Mouse (Mus musculus) hindbrain, embryonic 14.5 days (tissue): Measurements from ENCODE around the gene Usp33. TPM values are rescaled to one million over a fixed set of nuclear protein-coding genes. Genes with fewer than 3 reads are reported as not detected.

Source experiments
- ATAC-seq: fragments of 200-750 bp; cut with Nextera tagmentation; 2 replicates; pipeline ENCODE4 v1.8.0; 2017; ENCODE audit warnings: moderate number of reproducible peaks, mild to moderate bottlenecking, moderate TSS enrichment, moderate library complexity; ENCODE audit not compliant: low FRiP score
- DNase-seq: peaks from one replicate; pipeline ENCODE4 v3.0.0-alpha.2; 2015; ENCODE audit warnings: low spot score
- H3K27ac ChIP-seq: fragments of 300-500 bp; sonication (generic); 2 replicates; pipeline ENCODE4 v1.5.1; 2014; ENCODE audit warnings: mild to moderate bottlenecking, moderate library complexity
- H3K27me3 ChIP-seq: fragments of 300-500 bp; sonication (generic); 2 replicates; pipeline ENCODE4 v1.6.1; 2014; ENCODE audit warnings: mild to moderate bottlenecking, low read length, mixed read lengths; ENCODE audit not compliant: control insufficient read depth, insufficient read depth
- H3K36me3 ChIP-seq: fragments of 300-500 bp; sonication (generic); replicated peaks from 2 replicates; pipeline ENCODE4 v1.6.1; 2014; ENCODE audit not compliant: control insufficient read depth, insufficient read depth
- H3K4me1 ChIP-seq: fragments of 300-500 bp; sonication (generic); replicated peaks from 2 replicates; pipeline ENCODE4 v1.6.1; 2014; ENCODE audit warnings: antibody characterized with exemption, low read length, mixed read lengths; ENCODE audit not compliant: control insufficient read depth, insufficient read depth
- H3K4me2 ChIP-seq: fragments of 300-500 bp; sonication (generic); replicated peaks from 2 replicates; pipeline ENCODE4 v1.6.1; 2014; ENCODE audit warnings: mild to moderate bottlenecking, moderate library complexity
- H3K4me3 ChIP-seq: fragments of 300-500 bp; sonication (generic); replicated peaks from 2 replicates; pipeline ENCODE4 v1.5.1; 2014; ENCODE audit warnings: mild to moderate bottlenecking, low read length
- H3K9ac ChIP-seq: fragments of 300-500 bp; sonication (generic); 2 replicates; pipeline ENCODE4 v1.6.1; 2014
- H3K9me3 ChIP-seq: fragments of 300-500 bp; sonication (generic); 2 replicates; pipeline ENCODE4 v1.6.1; 2016; ENCODE audit warnings: low read length; ENCODE audit not compliant: control insufficient read depth
- WGBS: fragments of 180-500 bp; shearing (Covaris S2); extraction: QIAGEN DNeasy Blood & Tissue Kit; methylation state at CpG from one replicate; pipeline ENCODE4 v1.1.7; 2014; 5-methylcytosine and 5-hydroxymethylcytosine counted together
- polyA plus RNA-seq: library from polyadenylated mRNA; unstranded; fragments of >200 nt; fragmentation: Nextera tagmentation; extraction: Ambion mirVana; gene quantifications from 2 replicates; pipeline ENCODE4 v1.2.1, GENCODE M21; 2014

Usp33 gene
- polyA plus RNA-seq, 1 experiment from 2014 or later = 108 TPM

- H3K4me1 ChIP-seq = peaks cover 7% of the 10 kb centered on the region
- peak within 1 kb of the TSS; percentile 71 for H3K9ac ChIP-seq
- no peaks in the 10 kb centered on the region for H3K9me3 ChIP-seq
- peaks cover 27% of the 10 kb centered on the region for H3K36me3 ChIP-seq
- no peaks in the 10 kb centered on the region for H3K27me3 ChIP-seq
- DNase-seq = peak; percentile 86
- H3K27ac ChIP-seq = peak within 1 kb of the TSS; percentile 66
- peak within 1 kb of the TSS; percentile 88 for H3K4me3 ChIP-seq
- 3% methylated on average over 53 of the region's 54 CpGs for WGBS
- peak; percentile 95 for ATAC-seq
- H3K4me2 ChIP-seq = peak within 1 kb of the TSS; percentile 59
Observed at GRCm38 (mm10) chr3:152339862-152340557, 6.3 kb upstream of the Usp33 start, which contains the start of gene Miga1. Gene Miga1 (minus strand): TSS chr3:152340407.

DNA sequence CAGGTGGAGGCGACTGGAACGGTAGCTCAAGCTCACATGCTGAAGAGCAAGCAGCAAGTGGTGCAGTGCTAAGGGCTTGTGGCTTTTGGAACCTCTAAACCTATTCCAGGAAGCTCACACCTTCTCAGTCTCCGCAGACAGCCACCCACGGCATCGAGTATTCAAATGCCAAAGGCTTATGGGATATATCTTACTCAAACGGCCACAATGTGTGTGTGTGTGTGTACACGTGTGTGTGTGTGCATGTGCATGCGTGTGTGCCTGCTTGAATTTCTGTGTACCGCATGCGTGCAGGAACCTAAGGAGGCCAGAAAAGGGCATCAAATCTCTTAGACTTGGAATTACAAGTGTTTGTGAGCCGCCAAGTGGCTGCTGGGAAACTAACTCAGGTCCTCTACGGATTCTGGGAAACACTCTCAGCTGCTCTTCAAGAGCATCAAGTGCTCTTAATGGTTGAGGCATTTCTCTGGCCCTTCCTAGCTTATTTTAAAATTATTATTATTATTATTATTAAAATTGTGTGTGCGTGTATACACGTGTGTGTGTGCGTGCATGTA, 3.2 kb upstream of the Usp33 start:
- DNase-seq (no peak), ATAC-seq (no peak)
- Histone ChIP-seq H3K4me2 (no peak overlapping the region), H3K9ac (no peak overlapping the region), H3K36me3 (no peaks in the 10 kb centered on the region), H3K9me3 (no peaks in the 10 kb centered on the region), H3K4me3 (no peak overlapping the region), H3K4me1 (peaks cover 18% of the 10 kb centered on the region), H3K27ac (no peak overlapping the region), H3K27me3 (no peaks in the 10 kb centered on the region)
- WGBS = 93% methylated on average over 15 of the region's 15 CpGs

DNA sequence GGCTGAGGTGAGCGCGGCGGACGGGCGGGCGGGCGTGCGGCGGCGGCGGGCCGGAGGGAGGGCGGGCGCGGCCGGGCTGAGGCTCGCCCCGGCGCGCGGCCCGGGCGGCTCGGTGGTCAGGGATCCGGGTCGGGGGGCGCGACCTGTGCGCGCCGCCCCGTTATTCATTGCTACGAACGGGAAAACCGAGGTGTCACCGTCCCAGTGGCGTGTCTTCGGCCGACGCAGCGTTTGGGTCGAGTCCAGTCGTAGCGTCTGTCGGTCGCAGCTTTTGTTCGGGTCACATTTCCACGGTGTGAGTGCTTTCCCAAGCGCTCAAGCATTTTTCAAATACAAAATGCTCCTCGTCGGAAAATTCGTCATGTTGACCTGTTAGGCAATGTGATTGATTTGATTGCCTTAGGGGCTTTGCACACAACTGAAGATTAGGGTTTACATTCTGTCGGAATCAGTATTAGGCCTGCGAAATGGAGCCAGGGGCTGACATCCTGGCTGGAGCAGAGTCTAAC, 409 bp downstream of the Usp33 start:
- H3K27ac ChIP-seq = peak overlapping the region; percentile 87
- H3K4me3 ChIP-seq = peak overlapping the region; percentile 66
- WGBS = under 1% methylated on average over 44 of the region's 54 CpGs
- H3K4me2 ChIP-seq = peak overlapping the region; percentile 81
- H3K36me3 ChIP-seq = no peaks in the 10 kb centered on the region
- peaks cover 13% of the 10 kb centered on the region for H3K4me1 ChIP-seq
- ATAC-seq = peak; percentile 76
- peak overlapping the region; percentile 87 for H3K9ac ChIP-seq
- peak; percentile 65 for DNase-seq
- H3K9me3 ChIP-seq = no peaks in the 10 kb centered on the region
- no peaks in the 10 kb centered on the region for H3K27me3 ChIP-seq

DNA sequence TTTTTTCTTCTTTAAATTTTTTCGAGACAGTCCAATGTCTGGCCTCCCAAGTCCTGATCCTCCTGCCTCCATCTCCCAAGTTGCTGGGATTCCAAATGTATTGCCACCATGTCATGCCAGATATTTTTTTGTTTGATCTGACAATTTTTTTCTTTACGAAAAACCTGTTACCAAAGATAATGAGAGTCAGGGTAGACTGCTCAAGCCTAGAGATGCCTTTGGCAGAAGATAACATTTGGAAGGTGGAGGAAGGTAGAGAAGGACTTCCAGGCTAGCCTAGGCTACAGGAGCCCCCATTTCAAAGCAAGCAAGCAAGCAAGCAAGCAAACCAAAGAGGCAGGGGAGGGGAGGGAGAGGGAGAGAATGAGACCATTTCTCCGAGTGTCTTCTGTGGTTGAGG, 949 bp downstream of the Usp33 start:
- Histone ChIP-seq H3K27ac (peak overlapping the region; percentile 87; the same call in 1 of the 2 replicates), H3K4me2 (peak overlapping the region; percentile 81), H3K27me3 (no peaks in the 10 kb centered on the region), H3K36me3 (no peaks in the 10 kb centered on the region), H3K4me1 (peaks cover 13% of the 10 kb centered on the region), H3K9ac (peak overlapping the region; percentile 87), H3K9me3 (no peaks in the 10 kb centered on the region), H3K4me3 (peak overlapping the region; percentile 66)
- ATAC-seq = no peak
- 36% methylated on average over 3 of the region's 3 CpGs for WGBS
- DNase-seq = no peak

DNA sequence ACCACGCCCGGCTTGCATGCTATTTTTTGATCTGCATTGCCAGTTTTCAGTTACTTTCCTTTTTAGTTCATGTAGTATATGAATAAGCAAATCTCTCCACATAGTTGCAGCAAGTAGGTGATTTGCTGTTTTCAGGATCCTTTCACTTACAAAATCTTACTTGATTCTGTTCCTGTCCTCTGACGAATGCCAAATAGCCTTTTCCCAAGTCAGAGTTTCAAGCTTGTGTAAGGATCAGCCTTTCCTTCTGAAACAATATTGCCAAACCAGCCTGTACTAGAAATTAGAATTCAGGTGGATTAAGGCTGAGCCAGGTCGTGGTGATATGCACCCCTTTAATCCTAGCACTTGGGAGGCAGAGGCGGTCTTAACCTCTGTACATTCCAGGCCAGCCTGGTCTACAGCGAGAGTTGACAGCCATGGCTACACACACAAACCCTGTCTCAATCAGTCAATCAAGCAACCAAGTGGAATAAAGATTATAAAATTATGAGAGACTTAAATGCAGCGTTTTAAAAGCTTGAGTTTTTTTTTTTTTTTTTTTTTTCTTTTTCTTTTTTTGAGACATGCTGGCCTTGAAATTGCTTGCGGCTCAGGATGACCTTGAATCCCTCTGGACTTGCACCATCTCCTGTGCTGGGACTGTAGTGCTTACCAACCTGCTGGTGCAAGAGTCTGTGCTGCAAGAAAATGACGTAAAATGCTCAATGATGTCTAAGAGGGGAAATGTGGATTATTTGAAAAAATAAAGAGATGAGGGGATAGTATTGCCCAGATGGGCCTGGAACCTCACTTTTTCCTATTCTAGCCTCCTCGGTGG, 1.9 kb downstream of the Usp33 start:
- ATAC-seq (no peak), DNase-seq (no peak)
- no peaks in the 10 kb centered on the region for H3K27me3 ChIP-seq
- H3K27ac ChIP-seq = no peak overlapping the region
- H3K36me3 ChIP-seq = no peaks in the 10 kb centered on the region
- no peak overlapping the region for H3K9ac ChIP-seq
- H3K4me2 ChIP-seq = peak overlapping the region; percentile 81
- H3K9me3 ChIP-seq = no peaks in the 10 kb centered on the region
- 0 out of 2 replicates have a peak overlapping the region, but pooled peaks have one; percentile 66 for H3K4me3 ChIP-seq
- WGBS = 87% methylated on average over 10 of the region's 10 CpGs
- peaks cover 13% of the 10 kb centered on the region for H3K4me1 ChIP-seq

DNA sequence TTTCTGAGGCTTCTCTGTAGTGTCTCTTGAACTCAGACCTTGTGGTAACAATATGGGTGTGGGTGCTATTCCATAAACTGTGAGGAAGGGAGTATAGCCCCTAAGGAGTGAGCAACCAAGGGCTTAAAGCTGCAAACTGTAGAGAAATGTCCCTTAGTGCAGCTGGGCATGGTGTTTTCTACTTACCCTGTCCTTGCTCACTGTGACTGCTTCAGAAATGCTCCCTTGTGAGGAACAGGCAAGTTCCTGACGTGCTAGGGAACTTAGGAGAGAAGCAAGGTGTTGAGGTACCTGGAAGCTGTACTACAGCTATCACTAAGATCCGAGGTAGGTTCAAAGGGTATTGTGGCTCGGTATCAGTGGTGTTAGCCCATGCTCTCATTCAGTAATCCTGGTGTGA, 4.2 kb downstream of the Usp33 start:
- Histone ChIP-seq H3K9ac (no peak overlapping the region), H3K4me2 (no peak overlapping the region), H3K36me3 (no peaks in the 10 kb centered on the region), H3K27ac (no peak overlapping the region), H3K4me3 (no peak overlapping the region), H3K27me3 (no peaks in the 10 kb centered on the region), H3K9me3 (no peaks in the 10 kb centered on the region), H3K4me1 (peaks cover 13% of the 10 kb centered on the region)
- DNase-seq (no peak), ATAC-seq (no peak)
- 95% methylated on average over 3 of the region's 3 CpGs for WGBS

DNA sequence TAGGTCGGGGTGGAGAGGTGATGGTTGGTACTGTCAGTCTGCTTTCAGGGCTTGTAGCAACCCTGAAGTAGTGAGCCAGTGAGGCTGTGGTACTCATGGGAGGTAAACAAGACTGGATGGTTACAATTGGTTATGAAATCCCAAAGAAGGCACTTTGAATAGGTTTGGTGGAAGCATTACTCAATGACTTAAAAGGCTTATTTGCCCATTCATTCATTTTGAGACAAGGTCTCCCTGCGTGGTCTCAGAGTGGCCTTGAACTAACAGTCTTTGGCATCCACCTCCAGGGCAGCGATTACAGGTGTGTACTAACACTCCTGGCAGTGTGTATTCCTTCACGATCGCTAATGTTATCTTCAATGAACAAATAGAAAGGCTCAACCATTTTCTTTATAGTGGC, 4.7 kb downstream of the Usp33 start:
- no peaks in the 10 kb centered on the region for H3K27me3 ChIP-seq
- DNase-seq (no peak), ATAC-seq (no peak)
- H3K4me2 ChIP-seq = no peak overlapping the region
- no peak overlapping the region for H3K27ac ChIP-seq
- H3K4me1 ChIP-seq = peaks cover 13% of the 10 kb centered on the region
- H3K36me3 ChIP-seq = no peaks in the 10 kb centered on the region
- no peak overlapping the region for H3K9ac ChIP-seq
- 90% methylated on average over 5 of the region's 5 CpGs for WGBS
- H3K4me3 ChIP-seq = no peak overlapping the region
- no peaks in the 10 kb centered on the region for H3K9me3 ChIP-seq

- ATAC-seq (no peak), DNase-seq (no peak)
- Histone ChIP-seq H3K9ac (no peak overlapping the region), H3K27me3 (no peaks in the 10 kb centered on the region), H3K36me3 (no peaks in the 10 kb centered on the region), H3K4me2 (no peak overlapping the region), H3K4me1 (peaks cover 10% of the 10 kb centered on the region), H3K27ac (no peak overlapping the region), H3K4me3 (no peak overlapping the region), H3K9me3 (no peaks in the 10 kb centered on the region)
- 95% methylated on average over 4 of the region's 4 CpGs for WGBS
Observed at GRCm38 (mm10) chr3:152352289-152352688, 6.0 kb downstream of the Usp33 start.
